Mouse (Mus musculus) embryonic fibroblast, embryonic 13.5 days (primary cell): ENCODE results near the gene Zfp668.

Source experiments
- CTCF ChIP-seq: IDR thresholded peaks from 2 replicates; pipeline ENCODE4 v1.5.1; 2011; ENCODE audit warnings: mild to moderate bottlenecking, control low read depth, low read length, moderate library complexity, borderline replicate concordance; ENCODE audit not compliant: insufficient read depth
- POLR2A ChIP-seq: IDR thresholded peaks from 2 replicates; pipeline ENCODE4 v1.6.1; 2011; ENCODE audit warnings: low read depth, mild to moderate bottlenecking, control low read depth, low read length, moderate library complexity

- TF ChIP-seq POLR2A (no peak), CTCF (no peak)
These were observed 17.9 kb upstream of the Zfp668 start for GRCm38 (mm10) chr7:127894480-127894879.
